Mouse (Mus musculus) cerebellum, postnatal 25 days (tissue): Measurements from ENCODE around the gene Dhdh.
A peak's percentile ranks its signal among the peaks of the same experiment; 100 is the strongest.

ENCODE experiments used
- DNase-seq, 2 experiments: peaks; one replicate each; pipeline ENCODE4 v3.0.0; 2021; ENCODE audit warnings: mixed read lengths in 2 of 2

Dhdh gene

GRCm38 (mm10) chr7:45449974-45450373 lies 38.6 kb downstream of the Dhdh start:
- DNase-seq, result no peak

GRCm38 (mm10) chr7:45447325-45447990 lies 41.1 kb downstream of the Dhdh start:
- peak in 1 of 2 experiments; percentile 48 for DNase-seq

DNA sequence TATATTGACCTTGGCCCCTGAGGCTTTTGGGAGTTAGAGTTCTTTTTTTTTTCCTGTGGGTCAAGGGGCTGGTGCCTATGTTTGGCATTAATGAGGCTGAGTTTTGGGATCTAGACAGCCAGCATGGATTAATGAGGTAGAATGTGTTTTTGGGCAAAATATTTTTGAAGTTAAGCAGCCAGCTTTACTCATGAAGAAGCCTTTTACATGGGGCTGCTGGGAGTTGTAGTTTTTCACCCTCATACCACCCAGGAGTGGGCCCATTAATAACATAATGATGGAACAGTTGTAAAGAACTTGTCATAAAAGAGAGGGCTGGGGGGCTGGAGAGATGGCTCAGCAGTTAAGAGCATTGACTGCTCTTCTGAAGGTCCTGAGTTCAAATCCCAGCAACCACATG lies 42.0 kb downstream of the Dhdh start:
- no peak for DNase-seq

GRCm38 (mm10) chr7:45443526-45444420 lies 44.8 kb downstream of the Dhdh start:
- DNase-seq, result no peak

DNA sequence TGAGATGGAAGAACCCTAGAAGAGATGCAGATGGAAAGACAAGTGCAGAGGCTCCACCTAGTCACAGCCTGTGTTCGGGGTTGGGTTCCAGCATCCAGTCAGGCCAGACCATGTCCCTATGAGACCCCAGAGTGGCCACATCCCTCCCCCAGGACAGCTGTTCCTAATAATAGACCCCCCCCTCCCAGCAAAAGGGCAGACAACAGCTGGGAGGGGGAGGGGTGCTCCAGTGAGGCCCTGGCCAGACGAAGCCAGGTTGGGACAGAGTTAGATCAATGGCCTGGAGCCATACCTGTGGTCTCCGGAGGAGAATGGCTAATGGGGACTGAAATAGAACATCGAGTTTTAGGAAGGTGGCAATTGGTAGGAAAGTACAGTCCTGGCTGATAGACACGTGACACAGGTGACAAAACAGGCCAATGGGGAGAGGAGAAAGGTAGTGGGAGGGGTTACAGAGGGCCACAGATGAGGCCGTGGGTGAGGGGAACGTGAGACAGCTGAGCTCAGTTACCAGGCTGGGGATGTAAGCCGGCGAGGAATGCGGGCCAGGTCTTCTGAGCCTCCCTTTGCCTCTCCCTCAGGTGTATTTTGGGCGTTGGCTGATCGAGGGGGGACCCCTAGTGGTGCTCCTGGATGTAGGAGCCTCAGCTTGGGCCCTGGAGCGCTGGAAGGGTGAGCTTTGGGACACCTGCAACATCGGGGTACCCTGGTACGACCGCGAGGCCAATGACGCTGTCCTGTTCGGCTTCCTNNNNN lies 50.9 kb downstream of the Dhdh start, which contains the start of gene Ruvbl2:
Gene Ruvbl2, minus strand, starts transcription at position 576 of the 756 bp plus-strand sequence.
- DNase-seq, result peak; percentile 43 to 51

DNA sequence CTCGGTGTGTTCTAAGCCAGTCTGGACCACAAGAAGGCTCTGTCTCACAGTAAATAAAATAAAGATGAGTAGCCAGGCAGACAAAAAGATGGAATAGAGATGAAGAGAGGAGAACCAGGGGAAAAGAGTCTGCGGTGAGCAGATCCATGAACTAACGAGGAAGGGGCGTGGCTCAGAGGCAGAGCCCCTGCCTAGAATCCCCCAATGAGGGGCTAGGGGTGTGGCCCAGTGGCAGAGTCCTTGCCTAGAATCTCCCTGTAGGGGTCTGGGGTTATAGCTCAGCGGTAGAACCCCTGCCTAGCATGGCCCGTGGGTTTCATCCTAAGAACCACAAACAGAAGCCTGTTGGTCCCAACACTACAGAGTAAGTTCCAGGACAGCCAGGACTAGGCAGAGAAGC lies 51.6 kb downstream of the Dhdh start:
- DNase-seq, result no peak

GRCm38 (mm10) chr7:45436444-45436843 lies 52.2 kb downstream of the Dhdh start:
- DNase-seq, result no peak

GRCm38 (mm10) chr7:45435038-45435437 lies 53.6 kb downstream of the Dhdh start:
- DNase-seq, result no peak

- peak; percentile 100 for DNase-seq
Measured at GRCm38 (mm10) chr7:45434203-45435015, 54.2 kb downstream of the Dhdh start, which contains the start of gene Gys1. TSS of gene Gys1 (plus strand) at chr7:45434844.

DNA sequence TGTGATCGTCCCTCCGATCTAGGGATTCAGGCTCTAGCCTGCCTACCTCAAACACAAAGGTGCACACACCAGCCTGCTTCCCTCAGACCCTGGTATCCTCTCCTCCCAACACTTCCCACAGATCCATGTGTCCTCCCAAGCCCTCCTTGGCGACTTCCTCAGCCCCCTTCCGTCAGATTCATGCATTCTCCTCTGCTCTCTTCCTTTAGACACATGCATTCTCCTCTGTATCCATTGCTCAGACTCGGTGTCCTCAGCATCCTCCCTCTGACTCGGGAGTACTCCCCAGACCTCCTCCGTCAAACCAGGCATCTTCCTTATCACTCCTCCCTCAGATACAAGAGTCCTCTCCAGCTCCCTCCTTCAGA lies 54.8 kb downstream of the Dhdh start:
- DNase-seq, result no peak

DNA sequence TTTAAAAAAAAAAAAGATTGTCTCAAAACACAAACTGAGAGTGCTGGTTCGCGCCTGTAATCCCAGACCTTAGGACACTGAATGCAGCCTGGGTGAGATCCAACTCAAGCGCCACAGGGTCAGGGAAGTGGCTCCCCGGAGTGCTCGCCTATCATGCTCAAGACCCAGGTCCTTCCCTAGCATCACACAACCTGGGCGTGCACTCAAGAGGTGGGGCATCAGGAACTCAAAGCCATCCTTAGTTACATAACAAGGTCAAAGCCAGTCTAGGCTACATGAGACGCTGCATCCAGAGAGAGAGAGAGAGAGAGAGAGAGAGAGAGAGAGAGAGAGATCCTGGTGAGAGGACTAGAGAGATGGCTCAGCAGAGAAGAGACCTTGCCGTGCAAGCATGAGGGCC lies 62.0 kb downstream of the Dhdh start:
- no peak for DNase-seq

DNA sequence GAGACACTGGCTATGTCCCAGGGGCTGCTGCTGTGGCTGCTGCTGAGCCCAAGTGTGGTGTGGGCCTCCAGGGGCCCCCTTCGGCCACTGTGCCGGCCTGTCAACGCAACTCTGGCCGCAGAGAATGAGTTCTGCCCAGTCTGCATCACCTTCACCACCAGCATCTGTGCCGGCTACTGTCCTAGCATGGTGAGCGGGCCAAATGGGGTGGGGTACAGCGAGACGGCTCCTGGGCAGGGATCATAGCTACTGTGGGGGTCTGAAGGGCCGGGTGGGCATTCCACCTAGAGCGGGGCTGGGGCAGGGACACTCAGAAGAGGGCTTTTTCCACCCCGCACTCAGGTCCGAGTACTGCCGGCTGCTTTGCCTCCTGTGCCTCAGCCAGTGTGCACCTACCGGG lies 67.4 kb downstream of the Dhdh start:
- DNase-seq, result no peak
